10 mouse cellular contexts compared by ENCODE assay signal in the genomic region with DNA sequence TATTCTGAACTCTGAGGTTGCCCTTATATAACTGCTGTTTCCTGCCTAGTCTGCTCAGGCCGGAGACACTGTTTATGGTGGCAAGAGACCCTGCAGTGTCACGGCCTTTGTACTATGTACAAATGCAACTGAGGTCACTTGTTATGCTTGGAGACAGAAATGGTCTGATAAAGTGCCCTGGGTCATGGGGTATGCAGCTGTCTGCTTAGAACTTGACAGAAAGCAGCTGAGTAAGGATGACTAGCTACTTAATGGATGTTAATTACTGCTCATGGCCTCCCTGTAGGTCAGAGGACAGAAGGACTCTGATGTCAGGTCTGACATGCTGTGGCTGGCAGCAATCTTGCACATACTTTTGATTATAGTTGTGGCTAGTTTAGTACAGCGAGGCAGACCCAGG.
DNase-seq lines count a peak whose midpoint lies in the region; ATAC-seq lines count a peak whose summit lies in the region.
"Had no signal": no experiment of that assay in that cellular context is flagged by ENCODE, and none has a peak within 500 bp of the region (broad histone marks: within the 10 kb centered on the region; RNA-seq: fewer than 3 reads in every experiment).

No protein-coding gene starts in this region.

- WGBS in heart, embryonic 13.5 days: 26% methylated on average over 3 of the region's 3 CpGs
- WGBS in kidney, embryonic 15.5 days: 21% methylated on average over 3 of the region's 3 CpGs

- H3K27ac ChIP-seq in heart, embryonic 13.5 days (replicated peaks): peak overlapping the region; percentile 46
- no peak overlapping the region for H3K27ac ChIP-seq in kidney, embryonic 15.5 days
- H3K27ac ChIP-seq: hindbrain, postnatal 0 days; midbrain, embryonic 12.5 days had no signal

- no peak overlapping the region for H3K4me3 ChIP-seq in heart, embryonic 13.5 days
- H3K4me3 ChIP-seq in kidney, embryonic 15.5 days (replicated peaks): no peak overlapping the region
- H3K4me3 ChIP-seq: midbrain, embryonic 12.5 days had no signal

- no peak overlapping the region for H3K4me2 ChIP-seq in heart, embryonic 13.5 days
- no peak overlapping the region for H3K4me2 ChIP-seq in kidney, embryonic 15.5 days
- H3K4me2 ChIP-seq: midbrain, embryonic 12.5 days had no signal

- no peaks in the 10 kb centered on the region for H3K36me3 ChIP-seq in heart, embryonic 13.5 days
- no peaks in the 10 kb centered on the region for H3K36me3 ChIP-seq in kidney, embryonic 15.5 days
- H3K36me3 ChIP-seq: midbrain, embryonic 12.5 days had no signal

- no peak overlapping the region for H3K9ac ChIP-seq in heart, embryonic 13.5 days
- H3K9ac ChIP-seq in kidney, embryonic 15.5 days: no peak overlapping the region
- H3K9ac ChIP-seq: midbrain, embryonic 12.5 days had no signal

- peaks cover 9% of the 10 kb centered on the region for H3K4me1 ChIP-seq in heart, embryonic 13.5 days
- no peaks in the 10 kb centered on the region for H3K4me1 ChIP-seq in kidney, embryonic 15.5 days
- H3K4me1 ChIP-seq: midbrain, embryonic 12.5 days had no signal

- DNase-seq in adrenal gland, adult 2 months: peak; percentile 24
- no peak for DNase-seq in adrenal gland, adult 18-20 months (ENCODE audit: low spot score in 2 of 2)
- peak; percentile 79 for DNase-seq in embryo, embryonic 10 days (ENCODE audit: low spot score)
- DNase-seq in right cerebral cortex, adult 18-20 months: no peak
- DNase-seq in ovary, postnatal 14 days (ENCODE audit: low spot score): no peak

- H3K9me3 ChIP-seq in heart, embryonic 13.5 days: no peaks in the 10 kb centered on the region
- no peaks in the 10 kb centered on the region for H3K9me3 ChIP-seq in kidney, embryonic 15.5 days (replicated peaks)
- H3K9me3 ChIP-seq: midbrain, embryonic 12.5 days had no signal

- H3K27me3 ChIP-seq in heart, embryonic 13.5 days (replicated peaks): no peaks in the 10 kb centered on the region
- H3K27me3 ChIP-seq in kidney, embryonic 15.5 days: no peaks in the 10 kb centered on the region
- H3K27me3 ChIP-seq: midbrain, embryonic 12.5 days had no signal

- peak; percentile 37; the same call in 1 of the 2 replicates for ATAC-seq in heart, embryonic 13.5 days (ENCODE audit: extremely low read depth, insufficient number of reproducible peaks, low FRiP score, low TSS enrichment)
- ATAC-seq in kidney, embryonic 15.5 days (replicated peaks; ENCODE audit: low FRiP score): peak; percentile 98
- no peak for ATAC-seq in cerebellum, adult (ENCODE audit: insufficient number of reproducible peaks, low FRiP score, low TSS enrichment)
- ATAC-seq: hindbrain, postnatal 0 days had no signal

Comparison
In these comparisons a context has a peak if more than half of its experiments do, and no peak if none do; other contexts are left out.
1. DNase-seq: peak in adrenal gland, adult 2 months (single experiment) and embryo, embryonic 10 days (single experiment); none in adrenal gland, adult 18-20 months (0 of 2), right cerebral cortex, adult 18-20 months (single experiment) and ovary, postnatal 14 days (single experiment).